Mouse (Mus musculus): ENCODE results near the gene Tmem82. TPM values are rescaled to one million over a fixed set of nuclear protein-coding genes. Genes with fewer than 3 reads are reported as not detected.
"Not testable (repeated sequence)": the region's sequence is repeated elsewhere in the genome, so short reads cannot be mapped to it uniquely, and the experiment has no call there.

Gene Tmem82
- polyA plus RNA-seq, 1 experiment from 2014 or later, result 0.80 TPM

GRCm38 (mm10) chr4:141572668-141573358, 45.6 kb downstream of the Tmem82 start:
- peaks cover 18% of the 10 kb centered on the region for H3K36me3 ChIP-seq
- H3K27ac ChIP-seq, result peak overlapping the region; percentile 0; the same call in 1 of the 2 replicates
- no peak for ATAC-seq (ENCODE audit: insufficient number of reproducible peaks, insufficient read depth, low FRiP score, low TSS enrichment, low read depth)
- no peak overlapping the region for H3K4me3 ChIP-seq (replicated peaks)
- 77% methylated on average over 7 of the region's 7 CpGs for WGBS
- H3K9ac ChIP-seq (replicated peaks), result no peak overlapping the region
- H3K9me3 ChIP-seq, result no peaks in the 10 kb centered on the region
- peaks cover 9% of the 10 kb centered on the region for H3K4me1 ChIP-seq (replicated peaks)
- no peaks in the 10 kb centered on the region for H3K27me3 ChIP-seq
- H3K4me2 ChIP-seq, result no peak overlapping the region

- H3K27me3 ChIP-seq, result no peaks in the 10 kb centered on the region
- no peak overlapping the region for H3K4me3 ChIP-seq (replicated peaks)
- WGBS, result 65% methylated on average over 10 of the region's 10 CpGs
- no peak overlapping the region for H3K27ac ChIP-seq
- ATAC-seq (ENCODE audit: insufficient number of reproducible peaks, insufficient read depth, low FRiP score, low TSS enrichment, low read depth), result no peak
- peaks cover 9% of the 10 kb centered on the region for H3K36me3 ChIP-seq
- H3K9ac ChIP-seq (replicated peaks), result no peak overlapping the region
- H3K4me2 ChIP-seq, result no peak overlapping the region
- H3K9me3 ChIP-seq, result no peaks in the 10 kb centered on the region
- peaks cover 9% of the 10 kb centered on the region for H3K4me1 ChIP-seq (replicated peaks)
Observed at GRCm38 (mm10) chr4:141571934-141572333, 46.5 kb downstream of the Tmem82 start.

GRCm38 (mm10) chr4:141571337-141571739, 47.1 kb downstream of the Tmem82 start:
- H3K4me1 ChIP-seq (replicated peaks), result peaks cover 9% of the 10 kb centered on the region
- H3K27ac ChIP-seq, result no peak overlapping the region
- ATAC-seq (ENCODE audit: insufficient number of reproducible peaks, insufficient read depth, low FRiP score, low TSS enrichment, low read depth), result no peak
- no peak overlapping the region for H3K4me2 ChIP-seq
- peaks cover 3% of the 10 kb centered on the region; the same call in 1 of the 2 replicates for H3K36me3 ChIP-seq
- 50% methylated on average over 6 of the region's 6 CpGs for WGBS
- H3K9me3 ChIP-seq, result no peaks in the 10 kb centered on the region
- H3K27me3 ChIP-seq, result no peaks in the 10 kb centered on the region
- H3K9ac ChIP-seq (replicated peaks), result no peak overlapping the region
- no peak overlapping the region for H3K4me3 ChIP-seq (replicated peaks)

GRCm38 (mm10) chr4:141570821-141571220, 47.6 kb downstream of the Tmem82 start:
- ATAC-seq (ENCODE audit: insufficient number of reproducible peaks, insufficient read depth, low FRiP score, low TSS enrichment, low read depth), result no peak
- Histone ChIP-seq H3K9ac (replicated peaks) (no peak overlapping the region), H3K4me2 (no peak overlapping the region), H3K27ac (no peak overlapping the region), H3K4me3 (replicated peaks) (no peak overlapping the region), H3K9me3 (no peaks in the 10 kb centered on the region), H3K4me1 (replicated peaks) (peaks cover 9% of the 10 kb centered on the region), H3K27me3 (no peaks in the 10 kb centered on the region), H3K36me3 (no peaks in the 10 kb centered on the region)
- 68% methylated on average over 1 of the region's 1 CpGs for WGBS

- Histone ChIP-seq H3K9ac (replicated peaks) (no peak overlapping the region), H3K9me3 (no peaks in the 10 kb centered on the region), H3K27me3 (no peaks in the 10 kb centered on the region), H3K4me3 (replicated peaks) (no peak overlapping the region), H3K4me1 (replicated peaks) (peaks cover 9% of the 10 kb centered on the region), H3K27ac (no peak overlapping the region), H3K4me2 (no peak overlapping the region), H3K36me3 (no peaks in the 10 kb centered on the region)
- ATAC-seq (ENCODE audit: insufficient number of reproducible peaks, insufficient read depth, low FRiP score, low TSS enrichment, low read depth), result no peak
- 66% methylated on average over 6 of the region's 6 CpGs for WGBS
Observed at GRCm38 (mm10) chr4:141570004-141570403, 48.4 kb downstream of the Tmem82 start.

- H3K9me3 ChIP-seq, result no peaks in the 10 kb centered on the region
- WGBS, result 78% methylated on average over 5 of the region's 5 CpGs
- peaks cover 9% of the 10 kb centered on the region; the same call in 1 of the 2 replicates for H3K4me1 ChIP-seq (replicated peaks)
- no peaks in the 10 kb centered on the region for H3K36me3 ChIP-seq
- H3K27ac ChIP-seq, result no peak overlapping the region
- no peaks in the 10 kb centered on the region for H3K27me3 ChIP-seq
- H3K4me3 ChIP-seq (replicated peaks), result no peak overlapping the region
- H3K4me2 ChIP-seq, result no peak overlapping the region
- ATAC-seq (ENCODE audit: insufficient number of reproducible peaks, insufficient read depth, low FRiP score, low TSS enrichment, low read depth), result no peak
- no peak overlapping the region for H3K9ac ChIP-seq (replicated peaks)
Observed at GRCm38 (mm10) chr4:141568966-141569365, 49.5 kb downstream of the Tmem82 start.

- not testable (repeated sequence) for H3K4me3 ChIP-seq (replicated peaks); ATAC-seq (ENCODE audit: insufficient number of reproducible peaks, insufficient read depth, low FRiP score, low TSS enrichment, low read depth); H3K9ac ChIP-seq (replicated peaks); H3K27me3 ChIP-seq; H3K4me1 ChIP-seq (replicated peaks); H3K36me3 ChIP-seq; H3K9me3 ChIP-seq; H3K27ac ChIP-seq; H3K4me2 ChIP-seq
- 85% methylated on average over 7 of the region's 7 CpGs for WGBS
Observed at GRCm38 (mm10) chr4:141567174-141567573, 51.3 kb downstream of the Tmem82 start.

GRCm38 (mm10) chr4:141566187-141566586, 52.2 kb downstream of the Tmem82 start:
- 86% methylated on average over 6 of the region's 6 CpGs for whole genome bisulfite sequencing
- H3K27ac ChIP-seq, result no peak overlapping the region

GRCm38 (mm10) chr4:141565325-141565724, 53.1 kb downstream of the Tmem82 start:
- H3K4me3 ChIP-seq (replicated peaks), result no peak overlapping the region
- ATAC-seq (ENCODE audit: insufficient number of reproducible peaks, insufficient read depth, low FRiP score, low TSS enrichment, low read depth), result no peak
- no peaks in the 10 kb centered on the region for H3K4me1 ChIP-seq (replicated peaks)
- WGBS, result 68% methylated on average over 7 of the region's 7 CpGs
- H3K9ac ChIP-seq (replicated peaks), result no peak overlapping the region
- H3K4me2 ChIP-seq, result no peak overlapping the region
- H3K9me3 ChIP-seq, result no peaks in the 10 kb centered on the region
- no peaks in the 10 kb centered on the region for H3K36me3 ChIP-seq
- no peaks in the 10 kb centered on the region for H3K27me3 ChIP-seq
- H3K27ac ChIP-seq, result no peak overlapping the region

More at GRCm38 (mm10) chr4:141566187-141566586, 52.2 kb downstream of the Tmem82 start:
- ATAC-seq (ENCODE audit: insufficient number of reproducible peaks, insufficient read depth, low FRiP score, low TSS enrichment, low read depth), result no peak
- H3K4me3 ChIP-seq (replicated peaks), result no peak overlapping the region
- no peaks in the 10 kb centered on the region for H3K4me1 ChIP-seq (replicated peaks)
- no peak overlapping the region for H3K4me2 ChIP-seq
- H3K9ac ChIP-seq (replicated peaks), result no peak overlapping the region
- H3K36me3 ChIP-seq, result no peaks in the 10 kb centered on the region
- no peaks in the 10 kb centered on the region for H3K9me3 ChIP-seq
- no peaks in the 10 kb centered on the region for H3K27me3 ChIP-seq

GRCm38 (mm10) chr4:141564660-141565059, 53.8 kb downstream of the Tmem82 start:
- WGBS, result 72% methylated on average over 3 of the region's 3 CpGs
- ATAC-seq (ENCODE audit: insufficient number of reproducible peaks, insufficient read depth, low FRiP score, low TSS enrichment, low read depth), result no peak
- Histone ChIP-seq H3K9me3 (no peaks in the 10 kb centered on the region), H3K4me1 (replicated peaks) (no peaks in the 10 kb centered on the region), H3K27me3 (no peaks in the 10 kb centered on the region), H3K36me3 (no peaks in the 10 kb centered on the region), H3K27ac (no peak overlapping the region), H3K4me2 (no peak overlapping the region), H3K4me3 (replicated peaks) (no peak overlapping the region), H3K9ac (replicated peaks) (no peak overlapping the region)

GRCm38 (mm10) chr4:141564209-141564608, 54.2 kb downstream of the Tmem82 start:
- no peak for ATAC-seq (ENCODE audit: insufficient number of reproducible peaks, insufficient read depth, low FRiP score, low TSS enrichment, low read depth)
- Histone ChIP-seq H3K27me3 (no peaks in the 10 kb centered on the region), H3K9ac (replicated peaks) (no peak overlapping the region), H3K4me2 (no peak overlapping the region), H3K4me1 (replicated peaks) (no peaks in the 10 kb centered on the region), H3K4me3 (replicated peaks) (no peak overlapping the region), H3K9me3 (no peaks in the 10 kb centered on the region), H3K36me3 (no peaks in the 10 kb centered on the region), H3K27ac (no peak overlapping the region)
- WGBS, result 94% methylated on average over 4 of the region's 4 CpGs

All from limb, embryonic 12.5 days (tissue).